Mouse (Mus musculus): ENCODE measurements at regions not wholly inside any gene's neighbourhood (a gene's known extent, or its start where the extent isn't known, plus 50 kb on each side); places are given as distances from the start of the nearest gene placed in this dataset.

- DNase-seq: no peak
Observed at GRCm38 (mm10) chr4:12522358-12522757, 350.5 kb upstream of the Fam92a start.

GRCm38 (mm10) chr4:12521246-12521645, 349.4 kb upstream of the Fam92a start:
- no peak for DNase-seq

- no peak for DNase-seq
Observed at GRCm38 (mm10) chr4:12516497-12516896, 344.7 kb upstream of the Fam92a start.

- DNase-seq: peak; percentile 48 to 64
Observed at GRCm38 (mm10) chr4:12511656-12512385, 340.0 kb upstream of the Fam92a start.

GRCm38 (mm10) chr4:12506851-12507551, 335.2 kb upstream of the Fam92a start:
- no peak for DNase-seq

GRCm38 (mm10) chr4:12501086-12501485, 329.3 kb upstream of the Fam92a start:
- no peak for DNase-seq

- no peak for DNase-seq
Observed at GRCm38 (mm10) chr4:12498426-12498825, 326.6 kb upstream of the Fam92a start.

- no peak for DNase-seq
Observed at GRCm38 (mm10) chr4:12492468-12492867, 320.7 kb upstream of the Fam92a start.

GRCm38 (mm10) chr4:12491306-12491705, 319.5 kb upstream of the Fam92a start:
- no peak for DNase-seq

GRCm38 (mm10) chr4:12490066-12490465, 318.3 kb upstream of the Fam92a start:
- no peak for DNase-seq

GRCm38 (mm10) chr4:12489358-12489757, 317.5 kb upstream of the Fam92a start:
- peak; percentile 88 to 91 for DNase-seq

GRCm38 (mm10) chr4:12481481-12481880, 309.7 kb upstream of the Fam92a start:
- DNase-seq: no peak

GRCm38 (mm10) chr4:12476717-12477116, 304.9 kb upstream of the Fam92a start:
- DNase-seq: no peak

GRCm38 (mm10) chr4:12474981-12475568, 303.3 kb upstream of the Fam92a start:
- no peak for DNase-seq

- no peak for DNase-seq
Observed at GRCm38 (mm10) chr4:12474421-12474820, 302.6 kb upstream of the Fam92a start.

- no peak for DNase-seq
Observed at GRCm38 (mm10) chr4:12461701-12462100, 289.9 kb upstream of the Fam92a start.

GRCm38 (mm10) chr4:12461251-12461650, 289.4 kb upstream of the Fam92a start:
- no peak for DNase-seq

- no peak for DNase-seq
Observed at GRCm38 (mm10) chr4:12457978-12458597, 286.3 kb upstream of the Fam92a start.

GRCm38 (mm10) chr4:12452086-12452485, 280.3 kb upstream of the Fam92a start:
- DNase-seq: no peak

- DNase-seq: no peak
Observed at GRCm38 (mm10) chr4:12425507-12425906, 253.7 kb upstream of the Fam92a start.

- DNase-seq: no peak
Observed at GRCm38 (mm10) chr4:12421628-12422319, 250.0 kb upstream of the Fam92a start.

- no peak for DNase-seq
Observed at GRCm38 (mm10) chr4:12418086-12418485, 246.3 kb upstream of the Fam92a start.

- DNase-seq: no peak
Observed at GRCm38 (mm10) chr4:12395344-12395743, 223.5 kb upstream of the Fam92a start.
